Mouse (Mus musculus) olfactory bulb, adult 2 months (tissue): ENCODE data around the gene Etfdh.

Experiments used
- CTCF ChIP-seq: fragments of 200-500 bp; IDR thresholded peaks from 2 replicates; pipeline ENCODE4 v1.5.1; 2012; ENCODE audit warnings: low read depth, mild to moderate bottlenecking, low read length, moderate library complexity; ENCODE audit not compliant: insufficient read depth
- POLR2A ChIP-seq: fragments of 200-500 bp; IDR thresholded peaks from 2 replicates; pipeline ENCODE4 v1.6.1; 2012; ENCODE audit warnings: mild to moderate bottlenecking, low read depth, low read length, moderate library complexity; ENCODE audit not compliant: insufficient read depth

- TF ChIP-seq POLR2A = no peak
- TF ChIP-seq CTCF = no peak
Observed at GRCm38 (mm10) chr3:79559773-79560045, 69.6 kb downstream of the Etfdh start.
